Mouse (Mus musculus): ENCODE data around the gene Dll4. TPM values are rescaled to one million over a fixed set of nuclear protein-coding genes. Genes with fewer than 3 reads are reported as not detected.
A peak's percentile ranks its signal among the peaks of the same experiment; 100 is the strongest.

Gene Dll4
- polyA plus RNA-seq, 1 experiment from 2014 or later, result 6.5 TPM

DNA sequence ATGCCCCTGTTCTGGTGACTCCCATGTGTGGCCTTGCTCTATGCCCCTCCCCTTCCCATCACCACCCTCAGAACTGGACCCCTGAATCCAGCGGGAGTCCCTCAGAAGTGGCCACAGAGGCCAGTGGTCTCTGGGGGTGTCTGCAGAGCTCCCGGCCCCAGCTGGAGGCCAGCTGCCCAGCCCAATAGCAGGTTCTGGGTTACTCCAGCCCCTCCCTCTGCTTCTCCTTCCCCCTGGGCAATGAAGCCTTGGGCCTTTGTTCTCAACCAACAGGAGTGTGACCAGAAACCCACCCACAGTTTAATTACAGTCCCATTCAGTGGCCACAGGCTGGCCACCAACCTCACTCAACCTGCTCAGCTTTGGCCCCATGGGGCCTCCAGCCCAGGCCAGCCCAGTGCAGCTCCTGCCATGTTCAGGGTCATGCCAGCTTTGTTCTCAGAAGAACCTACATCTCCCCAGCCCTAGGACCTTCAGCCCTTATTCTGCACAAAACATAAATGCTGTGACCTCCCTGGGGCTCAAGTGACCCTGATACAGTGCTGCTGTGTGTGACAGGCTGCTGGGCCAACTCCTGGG lies 13.1 kb upstream of the Dll4 start:
- 0 out of 2 replicates have a peak overlapping the region, but pooled peaks have one; percentile 48 for H3K27ac ChIP-seq (ENCODE audit: poor library complexity, severe bottlenecking)
- WGBS, result 81% methylated on average over 2 of the region's 2 CpGs

DNA sequence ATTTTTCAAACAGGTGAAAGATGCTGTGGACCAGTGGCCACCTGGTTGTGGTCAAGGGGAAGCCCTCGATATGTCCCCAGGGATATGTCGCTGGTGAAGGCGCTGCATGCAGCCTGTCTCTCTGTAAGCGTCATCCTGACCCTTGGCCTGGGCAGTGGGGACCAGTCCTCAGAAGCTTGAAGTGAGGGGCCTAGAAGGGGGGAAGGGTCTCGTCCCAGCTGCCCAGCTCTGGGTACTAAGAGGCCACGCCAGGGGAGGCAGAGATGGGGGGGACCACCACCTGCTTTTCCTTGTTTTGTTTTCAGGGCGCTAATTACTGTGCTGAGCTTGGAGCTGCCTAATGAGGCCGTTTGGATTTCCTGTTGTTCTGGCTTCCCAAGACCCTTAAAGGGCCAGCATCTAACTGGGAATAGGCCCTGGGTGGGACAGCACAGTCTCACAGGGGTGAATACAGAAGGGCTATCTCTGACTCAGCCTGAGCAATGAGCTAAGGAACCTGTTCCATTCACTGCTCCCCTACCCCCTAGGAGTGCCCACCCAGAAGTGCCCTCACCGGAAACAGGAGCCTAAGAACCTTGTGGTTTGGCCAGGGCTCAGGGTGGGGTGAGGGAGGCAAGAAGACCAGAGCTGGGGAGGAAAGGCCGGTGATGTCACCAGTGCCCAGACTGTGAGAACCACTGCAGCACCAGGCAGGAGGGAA lies 11.7 kb upstream of the Dll4 start:
- ATAC-seq (ENCODE audit: insufficient number of reproducible peaks, low FRiP score), result no peak
- no peak overlapping the region for H3K9ac ChIP-seq

More for the DNA sequence above, 13.1 kb upstream of the Dll4 start:
- H3K27me3 ChIP-seq (replicated peaks), result no peaks in the 10 kb centered on the region; the same call in none of the 2 replicates
- H3K36me3 ChIP-seq, result no peaks in the 10 kb centered on the region
- H3K9ac ChIP-seq, result no peak overlapping the region
- ATAC-seq (ENCODE audit: insufficient number of reproducible peaks, low FRiP score), result no peak
- H3K4me2 ChIP-seq, result no peak overlapping the region
- 0 out of 2 replicates have a peak, but pooled peaks cover 3% of the 10 kb centered on the region for H3K9me3 ChIP-seq (replicated peaks)
- no peak overlapping the region for H3K4me3 ChIP-seq
- peaks cover 19% of the 10 kb centered on the region for H3K4me1 ChIP-seq (replicated peaks)

DNA sequence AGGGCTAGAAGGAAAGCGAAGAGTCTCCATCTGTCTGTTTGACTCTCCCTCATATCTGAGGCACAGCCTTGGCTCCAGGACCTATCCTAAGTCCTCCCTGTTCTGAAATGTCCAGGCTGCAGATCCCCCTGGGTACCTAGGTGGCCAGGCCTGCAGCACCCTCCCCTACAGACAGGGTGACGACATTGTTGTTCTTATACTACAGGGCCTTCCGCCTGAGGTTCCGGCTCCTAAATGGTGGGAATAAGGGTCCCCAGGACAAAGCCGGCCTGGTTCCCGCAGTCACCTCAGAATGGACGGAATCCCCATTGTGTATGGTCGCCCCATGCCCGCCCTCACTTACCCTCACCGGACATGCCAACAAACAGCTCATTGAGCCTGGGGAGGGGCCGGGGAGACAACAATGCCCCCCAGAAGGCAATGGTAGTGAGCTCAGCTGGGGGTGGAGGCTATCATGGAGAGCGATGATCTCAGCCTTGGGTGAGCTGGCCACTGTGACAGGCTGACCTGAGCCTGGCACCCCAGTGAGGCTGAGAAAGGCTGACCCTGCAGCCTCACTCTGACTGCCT lies 10.8 kb upstream of the Dll4 start:
- 0 out of 2 replicates have a peak, but pooled peaks cover 3% of the 10 kb centered on the region for H3K9me3 ChIP-seq (replicated peaks)
- H3K9ac ChIP-seq, result no peak overlapping the region
- no peak for ATAC-seq (ENCODE audit: insufficient number of reproducible peaks, low FRiP score)
- no peak overlapping the region for H3K4me3 ChIP-seq
- peaks cover 5% of the 10 kb centered on the region for H3K27me3 ChIP-seq (replicated peaks)
- peaks cover 19% of the 10 kb centered on the region for H3K4me1 ChIP-seq (replicated peaks)
- no peak overlapping the region for H3K4me2 ChIP-seq
- H3K36me3 ChIP-seq, result no peaks in the 10 kb centered on the region
- 63% methylated on average over 12 of the region's 12 CpGs for WGBS
- no peak overlapping the region for H3K27ac ChIP-seq (ENCODE audit: poor library complexity, severe bottlenecking)

More for the DNA sequence above, 11.7 kb upstream of the Dll4 start:
- Histone ChIP-seq H3K27me3 (replicated peaks) (no peaks in the 10 kb centered on the region; the same call in none of the 2 replicates), H3K4me2 (no peak overlapping the region), H3K4me3 (no peak overlapping the region), H3K36me3 (no peaks in the 10 kb centered on the region), H3K4me1 (replicated peaks) (peaks cover 19% of the 10 kb centered on the region), H3K27ac (ENCODE audit: poor library complexity, severe bottlenecking) (no peak overlapping the region), H3K9me3 (replicated peaks) (0 out of 2 replicates have a peak, but pooled peaks cover 3% of the 10 kb centered on the region)
- 40% methylated on average over 10 of the region's 10 CpGs for WGBS

DNA sequence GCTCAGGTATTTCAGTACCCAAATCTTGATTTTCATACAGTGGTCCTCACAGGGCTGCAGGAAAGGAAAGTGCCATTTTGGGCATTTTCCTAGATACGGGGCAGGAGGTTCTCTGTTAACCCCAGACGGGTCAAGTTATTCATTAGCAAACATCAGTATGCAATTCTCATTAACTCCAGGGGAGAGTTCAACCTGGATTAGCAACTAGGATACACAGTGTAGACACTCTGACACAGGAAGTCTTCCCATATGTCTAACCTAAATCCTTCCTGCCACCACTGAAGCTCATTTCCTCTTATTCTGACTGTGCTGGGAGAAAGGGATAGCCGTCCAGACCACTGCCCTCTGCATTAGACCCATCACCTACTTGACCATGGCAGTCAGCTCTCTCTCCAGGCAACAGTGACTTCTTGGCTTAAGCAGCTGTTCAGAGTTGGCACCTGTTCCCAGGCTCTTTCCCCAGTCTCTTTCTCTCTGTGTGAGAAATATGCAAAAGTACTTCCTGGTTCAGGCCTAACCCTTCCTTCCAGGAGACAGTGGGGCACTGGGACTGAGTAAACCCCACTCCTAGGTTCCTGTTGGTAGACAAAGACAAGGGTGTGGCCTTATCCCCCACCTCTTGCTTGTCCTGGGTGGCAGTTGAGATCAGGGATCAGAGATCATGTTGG lies 7.4 kb upstream of the Dll4 start:
- H3K27me3 ChIP-seq (replicated peaks), result peaks cover 34% of the 10 kb centered on the region
- H3K27ac ChIP-seq (ENCODE audit: poor library complexity, severe bottlenecking), result no peak overlapping the region

DNA sequence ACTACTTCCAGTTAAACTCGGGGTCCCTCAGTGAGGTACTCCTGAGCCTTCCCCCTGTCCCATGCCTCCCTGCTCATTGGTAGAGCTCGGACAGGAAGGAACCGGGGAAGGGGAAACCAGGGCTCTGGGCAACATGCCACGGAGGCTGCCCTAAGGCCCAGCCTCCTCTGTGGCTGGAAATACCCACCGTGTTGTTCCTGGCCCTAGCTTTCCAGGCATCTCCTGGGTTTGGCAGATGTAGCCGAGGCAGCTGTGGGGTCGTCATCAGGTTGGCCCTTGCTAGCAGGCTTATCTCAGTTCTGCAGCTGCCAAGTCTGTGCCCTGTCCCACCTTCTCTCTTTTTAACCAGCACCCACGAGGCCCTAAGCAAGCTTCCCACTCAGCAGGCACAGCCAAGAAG lies 5.0 kb upstream of the Dll4 start:
- WGBS, result 54% methylated on average over 8 of the region's 8 CpGs
- Histone ChIP-seq H3K27me3 (replicated peaks) (peaks cover 58% of the 10 kb centered on the region), H3K36me3 (no peaks in the 10 kb centered on the region), H3K4me1 (replicated peaks) (peaks cover 45% of the 10 kb centered on the region), H3K4me3 (no peak overlapping the region), H3K9me3 (replicated peaks) (0 out of 2 replicates have a peak, but pooled peaks cover 3% of the 10 kb centered on the region), H3K27ac (ENCODE audit: poor library complexity, severe bottlenecking) (no peak overlapping the region), H3K9ac (no peak overlapping the region), H3K4me2 (no peak overlapping the region)
- no peak for ATAC-seq (ENCODE audit: insufficient number of reproducible peaks, low FRiP score)

More for the DNA sequence above, 7.4 kb upstream of the Dll4 start:
- H3K4me1 ChIP-seq (replicated peaks), result peaks cover 34% of the 10 kb centered on the region
- H3K4me3 ChIP-seq, result no peak overlapping the region
- no peak overlapping the region for H3K9ac ChIP-seq
- H3K9me3 ChIP-seq (replicated peaks), result 0 out of 2 replicates have a peak, but pooled peaks cover 3% of the 10 kb centered on the region
- H3K36me3 ChIP-seq, result no peaks in the 10 kb centered on the region
- no peak overlapping the region for H3K4me2 ChIP-seq
- 73% methylated on average over 3 of the region's 3 CpGs for WGBS
- no peak for ATAC-seq (ENCODE audit: insufficient number of reproducible peaks, low FRiP score)

DNA sequence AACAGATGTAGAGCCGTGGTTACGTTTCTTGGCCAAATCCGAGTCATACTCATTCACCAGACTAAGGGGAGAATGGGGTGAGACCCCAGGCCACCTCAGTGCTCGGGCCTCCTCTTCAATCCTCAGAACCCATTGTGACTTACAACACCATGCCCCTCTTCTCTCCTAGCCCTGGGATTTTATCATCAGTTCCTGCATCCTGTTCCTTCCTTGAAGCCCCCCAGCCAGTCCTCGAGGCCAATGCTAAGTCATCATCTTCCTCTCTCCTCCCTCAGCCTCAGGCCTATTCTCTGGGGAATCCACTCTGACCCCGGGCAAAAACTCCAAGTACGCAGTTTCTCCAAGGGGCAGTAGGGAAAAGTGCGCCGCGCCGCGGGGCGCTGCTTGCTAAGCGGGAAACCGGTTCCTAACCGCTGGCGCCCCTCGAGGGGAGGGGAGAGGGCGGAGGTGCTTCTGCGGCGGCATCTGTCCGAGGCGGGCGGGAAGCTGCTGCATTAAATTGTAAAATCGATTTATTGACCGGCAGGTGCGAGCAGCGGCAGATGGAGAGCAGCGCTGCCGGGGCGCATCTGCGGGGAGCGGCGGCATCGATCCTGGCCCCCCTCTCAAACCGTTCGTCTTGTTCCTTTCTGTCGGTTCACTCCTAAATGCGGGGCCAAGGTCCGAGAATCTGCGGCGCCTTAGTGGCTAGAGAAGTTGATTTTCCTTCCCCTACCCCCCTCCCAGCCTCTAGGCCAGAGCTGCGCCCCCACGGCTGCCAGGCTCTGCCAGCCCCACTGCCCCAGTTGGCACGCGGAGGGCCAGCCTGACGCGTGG lies 3.6 kb upstream of the Dll4 start:
- Histone ChIP-seq H3K36me3 (no peaks in the 10 kb centered on the region), H3K27ac (ENCODE audit: poor library complexity, severe bottlenecking) (no peak overlapping the region), H3K9me3 (replicated peaks) (no peaks in the 10 kb centered on the region), H3K9ac (peak overlapping the region; percentile 61), H3K4me2 (peak overlapping the region; percentile 77), H3K4me1 (replicated peaks) (peaks cover 59% of the 10 kb centered on the region), H3K27me3 (replicated peaks) (peaks cover 72% of the 10 kb centered on the region), H3K4me3 (peak overlapping the region; percentile 44)
- no peak for ATAC-seq (ENCODE audit: insufficient number of reproducible peaks, low FRiP score)
- WGBS, result 4% methylated on average over 48 of the region's 48 CpGs

DNA sequence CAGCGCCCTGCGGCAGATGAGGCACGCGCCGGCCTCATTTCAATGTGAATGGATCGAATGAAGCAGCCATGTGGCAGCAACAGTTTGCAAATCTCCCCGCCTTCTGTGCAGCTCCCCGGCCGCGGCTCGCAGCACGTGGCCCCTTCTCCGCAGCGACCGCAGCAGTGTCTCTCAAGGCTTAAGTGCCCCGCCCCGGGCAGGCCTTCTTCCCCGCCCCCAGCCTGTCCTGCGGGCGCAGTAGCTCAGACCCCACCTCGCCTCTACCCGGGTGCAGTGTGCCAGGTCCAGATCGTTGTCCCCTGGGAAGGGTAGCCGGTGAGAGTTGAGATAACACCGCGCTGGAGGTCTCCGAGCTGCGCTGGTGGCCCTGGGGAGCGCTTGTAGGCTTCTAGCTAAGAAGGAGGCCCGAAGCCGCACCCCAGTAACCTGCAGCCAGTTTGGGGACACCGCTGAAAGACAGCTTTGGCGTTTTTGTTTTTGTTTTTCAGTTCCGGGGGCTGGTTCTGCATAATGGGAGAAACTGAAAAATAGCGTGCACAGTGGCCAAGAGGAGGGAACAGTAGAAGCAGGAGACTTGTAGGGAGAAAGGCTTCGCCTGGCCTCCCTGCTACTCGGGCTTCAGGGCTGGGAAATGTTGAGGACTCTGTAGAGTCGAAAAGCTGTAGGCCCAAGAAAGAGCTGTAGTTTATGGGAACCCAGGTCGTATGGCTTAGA lies 2.8 kb upstream of the Dll4 start:
- Histone ChIP-seq H3K9me3 (replicated peaks) (no peaks in the 10 kb centered on the region), H3K4me1 (replicated peaks) (peaks cover 63% of the 10 kb centered on the region), H3K4me3 (peak overlapping the region; percentile 44), H3K27me3 (replicated peaks) (peaks cover 78% of the 10 kb centered on the region), H3K9ac (peak overlapping the region; percentile 61), H3K36me3 (no peaks in the 10 kb centered on the region), H3K4me2 (peak overlapping the region; percentile 77), H3K27ac (ENCODE audit: poor library complexity, severe bottlenecking) (no peak overlapping the region)
- 0 out of 2 replicates have a peak, but pooled peaks have one; percentile 19 for ATAC-seq (ENCODE audit: insufficient number of reproducible peaks, low FRiP score)
- 7% methylated on average over 39 of the region's 39 CpGs for WGBS

DNA sequence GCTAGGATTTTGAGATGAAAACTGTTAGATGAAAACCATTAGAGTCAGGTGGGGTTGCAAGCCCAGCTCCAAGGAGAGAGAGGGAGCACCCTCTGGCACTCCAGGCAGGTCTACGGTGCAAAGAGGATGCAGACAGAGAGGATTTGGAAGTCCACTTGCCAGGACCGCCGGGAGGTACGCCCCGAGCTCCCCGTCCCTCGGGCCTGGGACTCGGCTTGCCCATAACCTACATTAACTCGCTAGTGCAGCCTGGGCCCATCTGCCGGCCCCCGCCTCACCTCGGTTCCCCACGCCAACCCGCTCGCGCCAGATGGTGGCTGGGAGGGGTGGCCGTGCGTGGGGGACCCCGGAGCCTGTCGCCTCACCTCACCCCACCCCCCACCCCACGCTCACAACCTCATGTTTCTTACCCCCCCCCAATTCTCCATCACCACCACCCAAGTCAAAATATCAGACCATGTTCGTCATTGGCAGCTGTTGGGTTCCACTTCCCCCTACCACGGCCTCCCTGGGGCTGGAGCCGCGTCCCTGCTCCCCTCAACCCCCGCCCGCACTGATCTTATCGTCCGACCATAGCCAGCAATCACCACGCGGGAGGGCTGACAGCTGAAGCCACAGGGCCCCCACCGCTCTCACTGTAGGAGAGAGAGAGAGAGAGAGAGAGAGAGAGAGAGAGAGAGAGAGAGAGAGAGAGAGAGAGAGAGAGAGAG lies 1.6 kb upstream of the Dll4 start:
- H3K27ac ChIP-seq (ENCODE audit: poor library complexity, severe bottlenecking), result no peak overlapping the region
- 7% methylated on average over 32 of the region's 32 CpGs for WGBS
- peaks cover 64% of the 10 kb centered on the region for H3K4me1 ChIP-seq (replicated peaks)
- peak overlapping the region; percentile 47; the same call in 1 of the 2 replicates for H3K9ac ChIP-seq
- no peaks in the 10 kb centered on the region for H3K9me3 ChIP-seq (replicated peaks)
- H3K4me2 ChIP-seq, result peak overlapping the region; percentile 85
- H3K36me3 ChIP-seq, result no peaks in the 10 kb centered on the region
- ATAC-seq (ENCODE audit: insufficient number of reproducible peaks, low FRiP score), result no peak
- H3K4me3 ChIP-seq, result peak overlapping the region; percentile 57
- peaks cover 90% of the 10 kb centered on the region for H3K27me3 ChIP-seq (replicated peaks)

DNA sequence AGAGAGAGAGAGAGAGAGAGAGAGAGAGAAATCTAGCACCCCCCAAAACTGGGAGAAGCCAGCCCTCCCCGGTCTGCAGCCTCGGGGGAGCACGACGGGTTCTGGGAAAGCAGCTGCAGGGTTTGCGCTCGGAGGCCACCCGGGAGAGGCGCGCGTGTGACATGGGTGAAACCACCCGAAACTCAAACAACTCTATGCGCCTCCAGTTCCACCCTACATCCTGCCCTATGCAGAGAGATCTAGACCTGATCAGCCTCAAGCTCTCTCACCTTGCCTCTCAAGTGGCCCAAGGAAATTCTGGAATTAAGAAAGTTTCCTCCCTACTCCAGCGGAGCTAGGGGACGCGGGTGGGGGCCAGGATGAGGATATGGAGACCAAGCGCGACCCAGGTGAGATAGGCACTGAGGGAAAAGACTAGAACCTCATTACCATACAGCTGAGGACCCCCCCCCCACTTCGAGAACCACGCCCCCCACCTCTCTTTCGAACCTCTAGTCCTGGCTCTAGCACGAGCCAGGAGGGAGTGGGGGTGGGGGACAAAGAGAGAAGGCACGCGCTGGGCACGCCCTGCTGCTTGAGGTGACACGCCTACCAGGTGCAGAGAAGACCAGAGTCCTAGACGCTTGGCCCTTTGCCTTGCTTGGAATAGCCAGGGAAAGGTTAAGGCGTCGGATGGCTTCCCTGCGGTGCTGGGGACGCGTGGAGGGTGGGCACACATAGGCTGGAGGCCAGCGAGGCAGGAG lies 837 bp upstream of the Dll4 start:
- Histone ChIP-seq H3K9ac (peak overlapping the region; percentile 47), H3K4me3 (peak overlapping the region; percentile 57), H3K36me3 (no peaks in the 10 kb centered on the region), H3K4me1 (replicated peaks) (peaks cover 68% of the 10 kb centered on the region), H3K4me2 (peak overlapping the region; percentile 85), H3K27ac (ENCODE audit: poor library complexity, severe bottlenecking) (no peak overlapping the region), H3K27me3 (replicated peaks) (peaks cover 93% of the 10 kb centered on the region), H3K9me3 (replicated peaks) (no peaks in the 10 kb centered on the region)
- peak; percentile 11; the same call in 1 of the 2 replicates for ATAC-seq (ENCODE audit: insufficient number of reproducible peaks, low FRiP score)
- under 1% methylated on average over 32 of the region's 32 CpGs for WGBS

All from heart, embryonic 12.5 days (tissue).